Mouse (Mus musculus): ENCODE results near the gene Cmas.

Cmas gene

DNA sequence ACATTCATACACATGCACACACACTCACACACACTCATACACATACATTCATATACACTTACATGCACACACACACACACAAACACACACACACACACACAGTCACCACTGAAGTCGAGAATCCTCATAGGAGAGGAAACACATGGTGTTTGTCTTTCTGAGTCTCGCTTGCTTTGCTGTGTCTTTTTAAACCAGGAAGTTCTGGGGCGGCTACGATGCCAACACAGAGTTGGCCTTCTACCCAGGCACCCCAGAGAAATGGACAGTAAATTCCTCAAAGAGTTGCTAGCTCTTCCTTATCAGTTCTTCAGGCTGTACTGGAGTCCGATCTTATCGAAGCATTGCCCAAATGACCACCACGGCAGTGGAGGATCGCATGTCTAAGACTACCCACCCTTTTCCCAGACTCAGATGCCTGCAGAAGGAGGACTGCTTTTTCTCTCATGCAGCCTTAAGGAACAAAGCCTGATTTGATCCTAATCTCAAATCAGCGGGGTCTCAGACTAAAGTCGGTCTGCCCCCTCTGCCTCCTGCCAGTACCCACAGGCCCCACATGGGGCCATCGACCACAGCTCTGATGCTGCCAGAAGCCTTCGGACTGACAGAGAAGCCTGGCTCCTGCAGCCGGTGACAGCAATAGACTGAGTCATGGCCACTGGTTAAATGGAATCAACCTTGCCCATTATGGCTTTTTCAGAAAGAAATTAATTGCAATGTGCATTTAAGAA is 35.9 kb downstream of the Cmas start:
- no peak for DNase-seq (ENCODE audit: low read depth, low spot score)

DNA sequence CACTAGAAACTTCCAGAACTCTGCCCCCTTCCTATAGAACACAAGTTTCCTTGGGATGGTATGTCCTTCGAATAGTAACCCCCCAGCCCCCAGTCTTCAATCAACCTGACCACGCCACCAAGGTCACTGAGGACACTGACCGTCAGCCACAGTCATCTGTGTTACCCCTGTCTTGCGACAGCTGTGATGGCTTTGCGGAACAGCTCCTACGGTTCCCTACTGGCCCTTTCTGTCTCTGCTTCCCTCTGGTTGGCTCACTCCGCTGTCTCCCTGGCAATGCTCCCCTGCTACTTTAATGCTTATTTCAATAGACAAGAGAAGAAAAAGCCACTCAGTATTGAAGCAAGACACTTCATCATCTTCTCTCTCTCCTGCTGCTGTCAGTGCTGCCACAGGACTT is 37.0 kb downstream of the Cmas start:
- no peak for DNase-seq (ENCODE audit: low read depth, low spot score)

DNA sequence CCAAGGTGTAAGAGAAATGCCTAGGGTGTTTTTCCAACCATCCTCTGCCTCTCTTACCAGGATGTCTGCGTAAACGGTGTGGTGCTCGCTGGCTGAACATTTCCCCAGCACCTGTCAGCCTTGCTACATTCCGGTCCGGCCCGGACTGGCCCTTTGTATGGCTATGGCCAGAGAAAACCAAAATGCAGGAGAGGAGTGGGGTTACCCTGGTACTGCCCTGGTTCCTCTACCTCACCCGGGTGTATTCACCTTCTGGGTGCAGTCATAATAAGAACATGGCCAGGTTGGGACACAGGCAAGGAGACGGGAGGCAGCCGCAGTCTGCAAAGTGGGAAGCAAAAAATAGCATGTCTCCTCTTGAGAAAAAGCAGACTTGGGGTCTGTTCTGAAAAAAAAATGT is 38.6 kb downstream of the Cmas start:
- no peak for DNase-seq (ENCODE audit: low read depth, low spot score)

DNA sequence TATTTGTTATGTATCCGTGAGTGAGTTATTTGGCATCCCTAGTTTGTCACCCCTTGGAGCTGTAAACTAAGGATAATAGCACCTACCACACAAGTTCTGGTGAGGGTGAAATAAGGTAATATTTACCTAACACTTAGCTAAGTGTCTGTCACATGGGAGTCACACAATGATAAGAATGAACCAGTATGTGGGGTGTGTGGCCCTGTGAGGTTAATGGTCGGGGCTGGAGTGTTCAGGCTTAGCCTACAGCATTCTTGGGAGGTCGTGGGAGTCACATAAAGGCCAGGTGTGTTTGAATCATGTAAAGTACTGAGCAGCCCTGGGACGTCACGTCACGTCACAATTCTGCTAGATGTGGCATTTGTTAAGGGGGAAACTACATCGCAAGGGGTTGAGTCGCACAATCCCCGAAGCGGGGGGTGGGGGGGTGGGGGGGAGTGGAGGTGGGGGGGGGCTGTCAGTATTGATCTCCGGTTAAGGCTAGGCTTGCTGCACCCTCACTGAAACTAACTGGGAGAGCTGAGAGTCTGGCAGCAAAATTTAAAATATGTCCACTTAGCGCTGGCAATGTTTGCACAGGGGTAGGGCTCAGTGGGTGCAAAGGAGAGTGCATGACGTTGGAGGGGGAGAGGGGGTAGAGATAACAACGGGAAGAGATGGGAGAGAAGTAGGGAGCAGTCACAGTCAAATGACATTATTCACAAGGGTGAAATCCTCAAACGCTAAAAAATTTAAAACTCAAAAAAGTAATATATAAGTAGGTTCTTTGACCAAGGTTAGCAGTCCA is 39.4 kb downstream of the Cmas start:
- no peak for DNase-seq (ENCODE audit: low read depth, low spot score)

DNA sequence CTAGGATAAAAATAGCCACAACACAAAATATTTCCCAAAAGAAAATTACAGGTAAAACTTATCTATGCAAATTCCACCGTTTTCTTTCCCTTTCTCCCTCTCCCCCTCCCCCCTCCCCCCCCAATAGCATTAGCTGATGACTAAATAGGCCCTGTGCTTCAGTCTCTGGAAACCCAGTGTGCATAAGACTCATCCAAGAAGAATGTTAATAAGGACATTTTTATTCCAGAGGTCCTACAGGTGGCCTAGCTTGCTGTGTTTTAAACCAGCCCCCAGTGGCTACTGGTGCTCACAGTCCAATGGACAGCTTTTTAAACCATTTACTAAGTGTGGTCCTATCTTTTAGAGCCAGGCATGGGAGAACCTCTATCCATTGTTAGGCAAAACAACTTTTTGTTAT is 41.5 kb downstream of the Cmas start:
- no peak for DNase-seq (ENCODE audit: low read depth, low spot score)

DNA sequence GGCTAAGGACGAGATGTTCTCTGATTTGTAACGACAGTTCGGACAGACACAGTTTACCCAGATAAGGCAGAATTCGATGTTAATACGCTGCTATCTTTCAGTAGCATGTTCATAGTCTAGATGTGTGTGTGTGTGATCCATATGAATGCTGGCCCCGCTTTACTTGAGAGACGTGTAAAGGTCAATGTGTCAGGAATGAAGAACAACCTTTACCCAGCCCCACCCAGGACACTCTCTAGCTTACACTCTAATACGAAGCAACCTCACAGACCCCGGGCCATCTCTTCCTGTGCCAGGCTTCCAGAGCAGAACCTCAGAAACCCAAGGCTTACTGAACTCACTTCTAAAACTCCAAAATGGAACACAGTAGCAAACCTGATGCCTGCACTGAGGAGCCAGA is 42.4 kb downstream of the Cmas start:
- no peak for DNase-seq (ENCODE audit: low read depth, low spot score)

DNA sequence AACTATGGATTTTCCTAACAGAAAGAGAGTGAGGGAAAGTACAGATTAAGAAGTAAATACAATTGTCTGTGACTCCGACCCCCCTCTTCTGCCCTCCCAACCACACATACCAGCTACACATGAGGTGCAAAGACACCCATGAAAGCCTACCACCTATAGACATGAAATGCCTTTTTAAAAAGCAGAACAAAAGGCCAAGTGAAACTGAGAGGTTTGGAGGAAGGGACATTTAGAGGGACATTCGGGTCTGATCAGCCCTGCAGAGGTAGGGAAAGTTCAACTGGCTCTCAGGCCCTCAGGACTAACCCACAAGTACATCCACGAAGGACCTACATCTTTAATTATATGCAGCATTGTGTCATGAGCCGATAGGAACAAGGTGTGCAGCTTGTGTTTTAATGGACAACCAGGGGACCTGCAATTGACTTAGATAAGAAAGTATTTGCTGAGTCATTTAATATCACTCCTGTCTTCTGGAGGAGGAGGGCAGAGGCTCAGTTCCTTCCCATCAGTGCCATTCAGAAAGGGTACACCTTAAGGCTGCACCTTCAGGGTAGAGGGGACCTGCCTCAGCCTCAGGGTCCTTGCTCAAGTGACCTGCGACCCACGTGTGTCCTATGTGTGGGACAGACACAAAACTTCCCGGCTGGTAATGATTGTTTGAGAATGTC is 43.4 kb downstream of the Cmas start:
- no peak for DNase-seq (ENCODE audit: low read depth, low spot score)

DNA sequence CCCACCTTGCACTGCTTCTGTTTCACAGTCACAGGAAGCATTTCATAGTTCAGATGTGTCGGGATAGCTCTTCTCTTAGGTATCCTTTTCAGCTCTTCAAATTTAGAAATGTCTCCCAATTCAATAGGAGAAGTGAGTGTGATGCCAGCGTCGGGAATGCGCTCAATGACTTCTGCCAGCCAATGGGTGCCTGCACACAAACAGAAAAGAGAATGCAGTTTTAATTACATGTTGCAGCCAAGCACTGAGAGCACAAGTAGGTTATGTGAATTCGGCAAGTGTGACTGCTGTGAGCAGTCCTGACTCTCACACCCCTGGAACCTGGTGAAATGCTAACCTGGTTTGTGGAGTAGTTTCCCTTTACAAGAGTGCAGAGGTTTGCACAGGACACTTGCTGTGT is 45.2 kb downstream of the Cmas start:
- DNase-seq (ENCODE audit: low read depth, low spot score): no peak

DNA sequence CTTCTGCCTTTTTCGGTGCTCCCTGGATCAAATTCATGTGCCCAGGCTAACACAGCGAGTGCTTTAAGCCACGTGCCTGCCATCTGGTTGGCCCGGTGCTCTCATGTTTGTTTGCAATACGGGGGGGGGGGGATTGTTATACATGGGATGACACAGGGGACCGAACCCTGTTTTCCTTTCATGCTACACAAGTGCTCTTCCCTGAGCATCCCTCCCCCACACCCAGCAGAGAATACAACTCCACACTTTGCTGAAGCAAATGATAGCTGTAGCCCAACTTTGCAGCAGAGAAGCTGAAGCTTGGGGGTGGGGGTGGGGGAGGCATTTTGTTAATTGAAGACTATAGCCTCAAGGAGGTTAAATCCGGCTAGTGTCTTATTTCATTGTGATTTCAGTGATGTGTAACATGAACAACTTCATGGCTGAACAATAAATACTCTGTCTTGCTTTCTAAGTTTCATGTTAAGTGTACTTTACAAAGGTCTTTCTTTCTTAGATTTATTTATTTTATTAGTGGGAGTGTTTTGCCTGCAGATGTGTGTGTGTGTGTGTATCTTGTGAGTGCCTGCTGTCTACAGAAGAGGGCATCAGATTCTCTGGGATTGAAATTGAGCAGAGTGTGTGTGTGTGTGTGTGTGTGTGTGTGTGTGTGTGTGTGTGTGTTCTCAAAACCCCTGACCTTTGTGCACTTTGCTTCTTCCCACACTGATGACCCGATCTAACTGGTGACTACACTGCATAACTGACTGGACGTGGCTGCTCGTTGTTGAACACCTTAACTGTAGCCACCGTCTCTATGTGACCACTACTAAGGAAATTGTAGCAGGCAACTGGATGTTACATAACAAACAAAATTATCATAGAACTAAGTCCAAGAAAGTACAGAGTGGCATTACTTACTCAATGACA is 46.4 kb downstream of the Cmas start:
- no peak for DNase-seq (ENCODE audit: low read depth, low spot score)

DNA sequence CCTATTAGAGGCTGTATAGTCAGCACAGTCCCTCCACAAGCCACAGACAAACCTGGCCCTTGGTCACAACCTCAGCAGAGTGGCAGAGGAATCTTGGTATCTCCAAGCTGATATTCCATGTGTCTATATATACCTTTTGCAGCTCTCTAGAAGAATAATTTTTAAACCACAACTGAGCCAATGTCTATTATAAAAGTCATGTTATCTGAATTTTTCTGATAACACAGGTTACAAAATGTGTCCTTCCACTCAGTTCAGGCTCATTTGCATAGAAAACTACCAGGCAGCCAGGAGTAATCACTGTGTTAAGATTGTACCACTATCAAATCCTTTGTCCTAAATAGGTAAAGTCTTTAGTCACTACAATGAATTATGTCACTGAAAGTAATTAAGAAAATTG is 47.9 kb downstream of the Cmas start, which contains the start of gene Sult6b2:
Gene Sult6b2 (minus strand): TSS at position 101 of the 400 bp plus-strand sequence.
- no peak for DNase-seq (ENCODE audit: low read depth, low spot score)

DNA sequence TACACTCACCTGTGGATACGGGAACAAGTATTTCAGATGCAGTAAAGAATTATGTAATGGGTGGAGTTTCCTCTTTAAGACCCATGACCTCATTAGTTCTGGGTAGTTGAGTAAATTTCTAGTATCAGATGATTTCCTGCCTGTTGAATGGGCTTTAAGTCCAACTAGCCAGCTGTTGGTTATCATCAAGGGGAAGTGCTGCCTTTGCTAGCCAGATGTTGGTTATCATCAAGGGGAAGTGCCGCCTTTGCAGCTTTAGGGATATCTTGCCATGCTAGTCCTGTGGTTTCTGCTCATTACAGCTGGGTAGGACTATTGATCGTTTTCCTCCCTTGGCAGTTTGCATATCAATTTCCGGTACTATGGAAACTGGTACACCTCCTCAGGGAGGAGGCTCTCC is 49.8 kb downstream of the Cmas start:
- no peak for DNase-seq (ENCODE audit: low read depth, low spot score)

DNA sequence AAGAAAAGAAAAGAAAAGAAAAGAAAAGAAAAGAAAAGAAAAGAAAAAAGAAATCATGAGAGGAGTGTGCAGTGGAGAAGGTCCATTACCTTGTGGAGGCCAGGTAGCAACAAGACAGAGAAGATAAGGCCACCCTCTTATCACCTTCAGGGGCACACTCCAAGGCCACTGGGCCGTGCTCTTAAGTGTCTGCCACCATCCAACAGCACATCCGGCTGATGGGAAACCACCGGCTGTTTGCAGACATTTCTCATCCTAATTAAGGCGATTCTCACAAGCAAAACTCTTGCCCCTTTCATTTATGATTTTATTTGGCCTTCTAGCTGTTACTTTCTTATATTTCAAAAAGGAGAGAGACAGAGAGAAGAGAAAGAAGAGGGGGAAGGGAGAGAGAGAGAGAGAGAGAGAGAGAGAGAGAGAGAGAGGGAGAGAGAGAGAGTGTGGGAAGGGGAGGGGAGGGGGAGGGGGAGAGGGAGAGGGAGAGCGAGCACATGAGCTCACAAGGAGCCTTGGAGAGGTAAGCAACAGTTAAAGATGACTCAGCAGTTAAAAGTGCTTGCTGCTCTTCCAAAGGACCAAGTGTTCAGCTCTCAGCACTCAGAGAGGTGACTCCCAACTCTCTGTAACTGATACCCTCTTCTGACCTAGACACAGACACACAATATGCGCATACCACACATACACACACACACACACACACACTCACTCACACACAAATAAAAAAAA is 53.0 kb downstream of the Cmas start:
- no peak for DNase-seq (ENCODE audit: low read depth, low spot score)

DNA sequence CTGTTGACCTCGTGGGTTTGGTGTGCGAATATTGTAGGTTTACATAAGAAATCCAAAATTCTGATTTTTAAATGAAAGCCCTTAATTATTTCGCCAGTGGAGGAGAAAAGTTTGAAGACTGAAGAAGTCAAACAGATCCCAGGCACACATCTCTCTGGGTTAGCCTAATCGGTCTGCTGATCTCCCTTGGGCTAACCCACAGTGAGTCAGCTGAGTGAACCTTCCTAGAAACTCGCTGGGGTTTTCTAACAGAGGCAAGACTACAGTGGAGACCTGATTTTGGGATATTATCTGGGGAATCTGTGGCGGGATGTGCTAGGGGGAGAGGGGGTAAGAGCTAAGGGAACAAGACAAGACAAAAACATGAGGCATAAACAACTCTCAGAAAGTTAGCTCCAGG is 53.8 kb downstream of the Cmas start:
- no peak for DNase-seq (ENCODE audit: low read depth, low spot score)

DNA sequence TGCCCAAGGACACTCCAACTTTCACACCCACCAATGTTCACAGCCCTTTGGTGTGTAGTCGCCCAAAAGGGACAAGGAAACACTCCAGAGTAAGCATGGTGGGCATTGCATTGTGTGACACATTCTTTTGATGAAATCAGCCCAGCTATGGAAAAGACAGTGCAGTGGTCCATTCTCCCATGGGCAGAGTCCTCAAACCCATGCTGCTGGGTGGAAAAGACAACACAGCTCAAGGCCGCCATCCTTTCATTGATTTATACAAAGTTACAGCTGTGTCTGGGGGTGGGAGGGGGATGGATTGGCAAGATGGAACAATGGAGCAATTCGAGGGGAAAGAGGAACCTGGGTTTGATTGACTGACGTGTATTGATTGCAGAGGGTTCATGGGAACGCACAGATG is 56.5 kb downstream of the Cmas start:
- no peak for DNase-seq (ENCODE audit: low read depth, low spot score)

DNA sequence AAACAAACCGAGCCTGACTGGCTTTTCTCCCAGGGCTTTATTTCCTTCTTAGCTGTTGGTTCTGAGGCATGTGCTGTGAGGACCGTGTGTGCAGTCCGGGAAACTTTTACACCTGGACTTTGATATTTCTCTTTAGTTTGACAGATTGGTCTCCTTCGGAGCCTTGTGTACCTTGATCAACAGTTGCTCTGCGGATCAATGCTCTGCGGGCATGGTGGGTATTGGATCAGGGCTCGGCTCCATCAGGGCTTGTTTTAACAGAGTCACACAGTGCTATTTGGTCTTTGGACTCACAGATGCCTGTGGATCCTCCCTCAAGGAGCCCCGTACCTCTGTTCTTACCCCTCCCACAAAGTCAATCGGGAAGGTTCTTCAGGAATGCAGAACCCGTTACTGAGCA is 57.5 kb downstream of the Cmas start:
- no peak for DNase-seq (ENCODE audit: low read depth, low spot score)

DNA sequence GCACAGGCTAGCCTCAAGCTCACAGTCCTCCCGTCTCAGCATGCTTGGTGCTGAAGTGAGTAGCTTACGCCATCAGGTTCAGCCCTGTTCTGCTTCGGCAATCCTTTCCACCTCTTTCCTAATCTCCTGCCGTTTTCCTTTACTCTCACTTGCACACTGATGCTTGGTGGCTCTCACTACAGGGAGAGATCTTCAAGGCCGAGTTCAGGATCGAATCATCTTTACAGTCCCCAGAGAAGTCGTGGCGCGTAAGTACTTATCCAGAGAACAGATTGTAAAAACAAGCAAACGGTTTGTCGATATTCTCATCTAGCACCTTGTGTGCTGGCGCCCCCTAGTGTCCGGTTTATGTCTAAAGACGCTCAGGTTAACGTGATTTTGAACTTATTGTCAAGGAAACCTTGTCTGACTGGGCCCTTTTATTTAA is 58.0 kb downstream of the Cmas start:
- DNase-seq (ENCODE audit: low read depth, low spot score): peak; percentile 48

DNA sequence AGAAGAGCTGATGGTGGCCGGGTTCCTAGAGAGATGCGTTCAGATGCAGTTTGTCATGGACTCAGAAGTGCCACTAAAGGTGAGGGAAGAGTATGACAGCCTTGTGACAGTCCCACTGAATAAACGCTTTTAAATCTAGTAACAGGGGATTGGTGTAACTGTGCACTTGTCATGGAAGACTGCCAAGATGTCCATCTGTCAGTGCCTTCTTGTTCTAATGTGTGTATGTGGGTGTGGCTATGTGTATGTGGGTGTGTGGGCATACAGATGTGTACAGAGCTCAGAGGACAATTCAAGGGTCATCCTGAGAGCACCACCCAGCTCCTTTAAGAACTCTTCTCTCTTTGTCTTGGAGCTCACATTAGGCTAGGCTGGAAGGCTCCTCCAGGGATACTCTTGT is 59.0 kb downstream of the Cmas start:
- DNase-seq (ENCODE audit: low read depth, low spot score): no peak

DNA sequence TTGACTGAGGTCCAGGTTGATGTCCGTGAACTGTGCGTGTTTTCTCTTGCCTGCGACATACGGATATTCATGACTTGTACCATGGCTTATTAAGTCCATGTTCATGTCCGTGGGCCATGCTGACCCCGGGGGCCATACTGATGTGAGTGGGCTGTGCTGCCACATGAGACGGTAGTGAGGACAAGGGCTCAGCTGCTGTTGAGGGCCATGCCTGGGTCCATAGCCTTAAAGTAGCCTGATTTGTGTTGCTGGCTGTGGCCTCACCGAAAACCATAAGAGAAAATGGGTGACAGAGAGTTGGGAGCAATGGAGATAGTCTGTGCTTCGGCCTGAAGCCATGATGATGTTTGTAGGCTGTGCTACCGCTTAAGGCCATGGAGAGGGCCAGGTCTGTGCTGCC is 61.8 kb downstream of the Cmas start:
- DNase-seq (ENCODE audit: low read depth, low spot score): no peak

DNA sequence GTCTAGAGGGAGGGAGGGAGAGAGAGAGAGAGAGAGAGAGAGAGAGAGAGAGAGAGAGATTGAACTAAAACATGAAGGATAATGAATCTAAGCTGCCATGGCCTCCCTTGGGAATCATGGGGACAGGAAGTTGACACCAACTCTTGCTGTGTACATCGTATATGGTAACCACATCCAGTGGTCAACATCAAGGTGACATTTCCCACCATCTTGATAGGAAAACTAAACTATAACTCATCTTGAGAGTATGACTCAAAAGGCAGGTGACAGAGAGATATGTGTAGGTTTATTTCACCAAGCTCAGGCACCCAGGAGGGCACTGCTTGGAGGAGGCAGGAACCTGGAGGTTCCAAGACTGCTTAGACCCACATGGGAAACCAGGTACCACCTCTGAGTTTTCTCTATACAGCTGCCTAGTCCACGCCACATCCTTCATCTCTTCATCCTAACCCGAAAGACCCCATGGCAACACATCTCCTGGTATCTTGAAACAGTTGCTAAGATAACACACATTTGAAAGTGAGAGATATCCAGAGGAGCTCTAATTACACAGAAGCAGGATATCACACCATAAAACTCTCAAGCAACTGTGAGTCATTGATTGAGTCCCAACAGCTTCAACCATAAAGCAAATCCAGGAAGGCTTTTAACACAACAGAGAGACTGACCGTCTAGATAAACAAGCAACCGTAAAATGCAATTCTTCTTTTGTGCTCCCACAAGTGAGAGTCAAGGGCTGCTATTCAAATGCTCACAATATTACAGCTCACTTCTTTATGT is 66.7 kb downstream of the Cmas start:
- DNase-seq (ENCODE audit: low read depth, low spot score): no peak

All from c-Kit-negative CD71-positive TER-119-positive erythroid progenitor cells, embryonic 14.5 days (primary cell).